Mouse (Mus musculus) frontal cortex, postnatal 14 days (tissue): Measurements from ENCODE around the gene H2afx.

Experiments used
- DNase-seq, 2 experiments: peaks; one replicate each; pipeline ENCODE4 v3.0.0; 2022; ENCODE audit warnings: low spot score in 2 of 2

The H2afx gene

GRCm38 (mm10) chr9:44378153-44378730 is 43.7 kb downstream of the H2afx start:
- DNase-seq, result no peak

DNA sequence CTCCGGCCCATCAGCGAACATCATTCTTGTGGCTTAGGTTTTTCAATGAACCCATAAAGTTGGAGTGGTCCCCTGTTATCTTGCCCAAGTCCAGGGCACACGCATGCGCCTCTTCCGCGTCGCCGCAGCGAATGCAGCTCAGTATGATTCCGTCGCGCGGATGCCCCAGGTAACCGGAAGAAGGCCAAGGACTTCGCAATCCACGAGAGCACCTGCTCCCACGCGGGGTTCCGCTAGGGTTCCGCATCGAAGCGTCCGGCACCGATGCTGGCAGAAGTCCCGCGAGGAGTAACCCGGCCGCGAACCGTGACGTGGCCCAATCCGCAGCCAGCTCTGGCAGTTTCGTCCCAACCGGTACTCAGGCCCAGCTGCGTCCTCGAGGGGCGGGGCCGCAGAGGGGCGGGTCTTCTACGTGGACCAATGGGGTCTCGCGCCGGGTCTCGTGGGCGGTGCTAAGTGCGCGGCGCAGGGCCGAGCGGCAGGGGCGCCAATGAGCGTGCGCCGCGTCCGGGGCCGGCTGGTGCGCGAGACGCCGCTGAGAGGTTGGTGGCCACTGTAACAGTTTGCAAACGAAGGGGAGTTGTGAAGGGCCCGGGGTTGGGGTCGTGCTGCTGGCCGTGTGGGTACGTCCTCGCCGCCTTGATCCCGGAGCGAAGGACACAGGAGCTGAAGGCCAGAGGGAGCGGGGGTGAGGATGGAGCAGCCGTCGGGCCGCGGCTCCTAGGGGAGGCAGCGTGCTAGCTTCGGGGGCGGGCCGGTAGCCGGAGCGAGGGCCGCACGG is 44.8 kb downstream of the H2afx start, which contains the start of gene Hyou1:
Gene Hyou1, plus strand, starts transcription at position 437 of the 781 bp plus-strand sequence.
- DNase-seq, result peak; percentile 98 to 99

DNA sequence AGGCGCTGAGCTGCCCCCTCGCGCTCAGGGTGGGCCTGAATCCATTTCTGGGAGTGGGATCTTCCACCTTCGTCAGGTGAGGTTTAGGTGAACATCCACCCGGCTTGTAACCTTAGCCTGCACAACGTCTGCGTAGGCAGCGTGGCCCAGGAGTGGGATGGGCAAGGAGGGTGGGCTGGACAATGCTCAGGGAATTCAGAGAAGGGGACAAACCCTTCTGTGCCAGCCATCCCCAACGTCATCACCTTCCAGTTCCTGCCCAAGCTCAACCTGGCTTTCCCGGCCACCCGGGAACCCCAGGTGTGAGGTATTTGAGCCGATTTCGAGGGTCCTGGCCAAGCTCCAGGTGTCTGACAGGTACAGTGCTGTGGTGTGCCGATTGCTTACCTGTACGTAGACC is 45.4 kb downstream of the H2afx start:
- DNase-seq, result no peak

DNA sequence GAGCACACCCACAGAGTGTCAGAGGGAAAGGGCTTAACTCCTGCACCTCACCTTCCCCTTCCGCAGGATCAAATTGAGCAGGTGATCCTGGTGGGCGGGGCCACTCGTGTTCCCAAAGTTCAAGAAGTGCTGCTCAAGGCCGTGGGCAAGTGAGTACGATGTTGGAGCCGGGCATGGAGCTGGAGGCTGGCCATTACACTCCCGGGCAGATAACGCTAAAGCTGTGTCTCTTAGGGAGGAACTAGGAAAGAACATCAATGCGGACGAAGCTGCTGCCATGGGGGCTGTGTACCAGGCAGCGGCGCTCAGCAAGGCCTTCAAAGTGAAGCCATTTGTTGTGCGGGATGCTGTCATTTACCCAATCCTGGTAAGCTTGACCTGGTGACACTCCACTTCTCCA is 50.1 kb downstream of the H2afx start:
- no peak for DNase-seq
